Comparison of ENCODE assay signal across 8 mouse cellular contexts in genomic region chr1:162187352-162188120, GRCm38 (mm10).
DNase-seq lines count a peak whose midpoint lies in the region; ATAC-seq and TF ChIP-seq lines count a peak whose summit lies in the region.

No protein-coding gene starts in this region.

- DNase-seq in cerebellum, adult 9-10 months, result peak; percentile 27
- DNase-seq in cerebellum, adult 11 months, result no peak
- DNase-seq in midbrain, embryonic 10.5 days (ENCODE audit: low spot score), result no peak
- peak; percentile 43 for DNase-seq in hindbrain, postnatal 0 days (ENCODE audit: low spot score)
- peak; percentile 21 for DNase-seq in telencephalon, adult 2 months (ENCODE audit: low read depth, low spot score)
- DNase-seq in urinary bladder, postnatal 25 days (ENCODE audit: low spot score), result no peak
- DNase-seq in spleen, postnatal 36 days (ENCODE audit: low spot score in 2 of 2), result no peak

- no peak overlapping the region for H3K9ac ChIP-seq in midbrain, embryonic 16.5 days (ENCODE audit: low read depth, low read length)
- no peak overlapping the region for H3K9ac ChIP-seq in hindbrain, postnatal 0 days (replicated peaks; ENCODE audit: low read length)

- no peak for ATAC-seq in midbrain, embryonic 16.5 days
- peak; percentile 57 for ATAC-seq in hindbrain, postnatal 0 days

- H3K4me3 ChIP-seq in midbrain, embryonic 16.5 days (ENCODE audit: low read depth, low read length), result no peak overlapping the region
- H3K4me3 ChIP-seq in midbrain, embryonic 10.5 days, result no peak overlapping the region
- no peak overlapping the region for H3K4me3 ChIP-seq in hindbrain, postnatal 0 days (ENCODE audit: low read length)

- TF ChIP-seq CTCF in hindbrain, postnatal 0 days (IDR thresholded peaks at IDR 0.05; ENCODE audit: low read depth), result no peak

- H3K4me1 ChIP-seq in midbrain, embryonic 16.5 days (ENCODE audit: control insufficient read depth, insufficient read depth, low read length), result peaks cover 18% of the 10 kb centered on the region; the same call in 1 of the 2 replicates
- peaks cover 19% of the 10 kb centered on the region for H3K4me1 ChIP-seq in midbrain, embryonic 10.5 days
- peaks cover 13% of the 10 kb centered on the region for H3K4me1 ChIP-seq in hindbrain, postnatal 0 days (ENCODE audit: insufficient read depth, low read length)

- 61% methylated on average over 8 of the region's 8 CpGs for WGBS in midbrain, embryonic 16.5 days
- WGBS in midbrain, embryonic 10.5 days, result 87% methylated on average over 8 of the region's 8 CpGs
- WGBS in hindbrain, postnatal 0 days, result 41% methylated on average over 8 of the region's 8 CpGs

- peak overlapping the region; percentile 50 for H3K27ac ChIP-seq in midbrain, embryonic 16.5 days (ENCODE audit: low read length)
- no peak overlapping the region for H3K27ac ChIP-seq in midbrain, embryonic 10.5 days (replicated peaks)
- H3K27ac ChIP-seq in hindbrain, postnatal 0 days, result peak overlapping the region; percentile 45; the same call in 1 of the 2 replicates

- H3K4me2 ChIP-seq in midbrain, embryonic 16.5 days (ENCODE audit: low read length), result no peak overlapping the region
- no peak overlapping the region for H3K4me2 ChIP-seq in hindbrain, postnatal 0 days (ENCODE audit: low read depth, low read length)

- H3K27me3 ChIP-seq in midbrain, embryonic 16.5 days (ENCODE audit: control insufficient read depth, insufficient read depth, low read depth, low read length), result no peaks in the 10 kb centered on the region
- no peaks in the 10 kb centered on the region for H3K27me3 ChIP-seq in midbrain, embryonic 10.5 days (ENCODE audit: low read depth, poor library complexity, severe bottlenecking)
- no peaks in the 10 kb centered on the region for H3K27me3 ChIP-seq in hindbrain, postnatal 0 days (ENCODE audit: insufficient read depth, low read length)

- no peaks in the 10 kb centered on the region for H3K9me3 ChIP-seq in midbrain, embryonic 16.5 days (replicated peaks; ENCODE audit: control insufficient read depth, low read length, poor library complexity, severe bottlenecking)
- no peaks in the 10 kb centered on the region for H3K9me3 ChIP-seq in midbrain, embryonic 10.5 days (replicated peaks)
- no peaks in the 10 kb centered on the region for H3K9me3 ChIP-seq in hindbrain, postnatal 0 days (ENCODE audit: low read length)

- no peaks in the 10 kb centered on the region for H3K36me3 ChIP-seq in midbrain, embryonic 16.5 days (ENCODE audit: control insufficient read depth, insufficient read depth, low read length)
- no peaks in the 10 kb centered on the region for H3K36me3 ChIP-seq in midbrain, embryonic 10.5 days
- H3K36me3 ChIP-seq in hindbrain, postnatal 0 days (ENCODE audit: insufficient read depth, low read length), result no peaks in the 10 kb centered on the region

Comparison
In these comparisons a context has a peak if more than half of its experiments do, and no peak if none do; other contexts are left out.
1. DNase-seq: peak in cerebellum, adult 9-10 months (single experiment), hindbrain, postnatal 0 days (single experiment) and telencephalon, adult 2 months (single experiment); none in cerebellum, adult 11 months (single experiment), midbrain, embryonic 10.5 days (single experiment), urinary bladder, postnatal 25 days (single experiment) and spleen, postnatal 36 days (0 of 2).